Mouse (Mus musculus) testis, adult 2 months (tissue): ENCODE measurements at regions not wholly inside any gene's neighbourhood (a gene's known extent, or its start where the extent isn't known, plus 50 kb on each side); places are given as distances from the start of the nearest gene placed in this dataset.
"Not testable (repeated sequence)": the region's sequence is repeated elsewhere in the genome, so short reads cannot be mapped to it uniquely, and the experiment has no call there.

Experiments used
- H3K27ac ChIP-seq: fragments of 200-500 bp; 2 replicates; pipeline ENCODE4 v1.5.1; 2012; ENCODE audit warnings: low read depth, low read length; ENCODE audit not compliant: control insufficient read depth, insufficient read depth
- H3K27me3 ChIP-seq: fragments of 200-500 bp; 2 replicates; pipeline ENCODE4 v1.6.1; 2012; ENCODE audit warnings: mild to moderate bottlenecking, low read length, moderate library complexity; ENCODE audit not compliant: control insufficient read depth, insufficient read depth
- H3K36me3 ChIP-seq: fragments of 200-500 bp; 2 replicates; pipeline ENCODE4 v1.6.1; 2012; ENCODE audit warnings: mild to moderate bottlenecking, low read length; ENCODE audit not compliant: control insufficient read depth, insufficient read depth
- H3K4me1 ChIP-seq: fragments of 200-500 bp; 2 replicates; pipeline ENCODE4 v1.6.1; 2012; ENCODE audit warnings: low read length; ENCODE audit not compliant: control insufficient read depth, insufficient read depth
- H3K4me3 ChIP-seq: fragments of 200-500 bp; 2 replicates; pipeline ENCODE4 v1.5.1; 2012; ENCODE audit warnings: low read depth, mild to moderate bottlenecking, low read length, moderate library complexity, mixed read lengths; ENCODE audit not compliant: control insufficient read depth
- CTCF ChIP-seq: fragments of 200-500 bp; IDR thresholded peaks from 2 replicates; pipeline ENCODE4 v1.5.1; 2012; ENCODE audit warnings: low read depth, mild to moderate bottlenecking, inconsistent platforms, low read length, moderate library complexity; ENCODE audit not compliant: control insufficient read depth, insufficient read depth, insufficient replicate concordance
- POLR2A ChIP-seq: fragments of 200-500 bp; IDR thresholded peaks from 2 replicates; pipeline ENCODE4 v1.6.1; 2012; ENCODE audit warnings: low read depth, mild to moderate bottlenecking, inconsistent platforms, low read length, moderate library complexity; ENCODE audit not compliant: control insufficient read depth

- Histone ChIP-seq H3K4me1 (no peaks in the 10 kb centered on the region), H3K36me3 (no peaks in the 10 kb centered on the region), H3K27ac (no peak overlapping the region), H3K27me3 (no peaks in the 10 kb centered on the region), H3K4me3 (no peak overlapping the region)
- TF ChIP-seq CTCF (no peak), POLR2A (no peak)
Observed at GRCm38 (mm10) chr13:20039590-20039989, 50.8 kb upstream of the Elmo1 start.

GRCm38 (mm10) chr13:20038463-20038862 lies 51.9 kb upstream of the Elmo1 start:
- H3K27ac ChIP-seq, result no peak overlapping the region
- no peaks in the 10 kb centered on the region for H3K4me1 ChIP-seq
- H3K27me3 ChIP-seq, result no peaks in the 10 kb centered on the region
- no peak overlapping the region for H3K4me3 ChIP-seq
- TF ChIP-seq CTCF (no peak), POLR2A (no peak)
- no peaks in the 10 kb centered on the region for H3K36me3 ChIP-seq

GRCm38 (mm10) chr13:20037436-20037835 lies 53.0 kb upstream of the Elmo1 start:
- Histone ChIP-seq H3K36me3 (no peaks in the 10 kb centered on the region), H3K27ac (no peak overlapping the region), H3K4me3 (no peak overlapping the region), H3K4me1 (no peaks in the 10 kb centered on the region), H3K27me3 (no peaks in the 10 kb centered on the region)
- no peak for TF ChIP-seq CTCF
- TF ChIP-seq POLR2A, result no peak

GRCm38 (mm10) chr13:20033937-20034735 lies 56.3 kb upstream of the Elmo1 start:
- no peak for TF ChIP-seq POLR2A
- Histone ChIP-seq H3K4me1 (no peaks in the 10 kb centered on the region), H3K27ac (no peak overlapping the region), H3K36me3 (no peaks in the 10 kb centered on the region), H3K4me3 (no peak overlapping the region), H3K27me3 (no peaks in the 10 kb centered on the region)

- Histone ChIP-seq H3K27me3 (no peaks in the 10 kb centered on the region), H3K36me3 (no peaks in the 10 kb centered on the region), H3K4me3 (no peak overlapping the region), H3K4me1 (no peaks in the 10 kb centered on the region), H3K27ac (no peak overlapping the region)
- TF ChIP-seq CTCF, result no peak
- TF ChIP-seq POLR2A, result no peak
Observed at GRCm38 (mm10) chr13:20031660-20032059, 58.7 kb upstream of the Elmo1 start.

GRCm38 (mm10) chr13:20031082-20031481 lies 59.3 kb upstream of the Elmo1 start:
- no peaks in the 10 kb centered on the region for H3K4me1 ChIP-seq
- no peak overlapping the region for H3K4me3 ChIP-seq
- no peaks in the 10 kb centered on the region for H3K36me3 ChIP-seq
- H3K27me3 ChIP-seq, result no peaks in the 10 kb centered on the region
- TF ChIP-seq CTCF (no peak), POLR2A (no peak)
- H3K27ac ChIP-seq, result no peak overlapping the region

- TF ChIP-seq CTCF, result no peak
- no peak for TF ChIP-seq POLR2A
- Histone ChIP-seq H3K4me3 (no peak overlapping the region), H3K27ac (no peak overlapping the region), H3K27me3 (no peaks in the 10 kb centered on the region), H3K4me1 (no peaks in the 10 kb centered on the region), H3K36me3 (no peaks in the 10 kb centered on the region)
Observed at GRCm38 (mm10) chr13:20026612-20027011, 63.8 kb upstream of the Elmo1 start.

- H3K36me3 ChIP-seq, H3K4me1 ChIP-seq, H3K27me3 ChIP-seq: not testable (repeated sequence)
- TF ChIP-seq POLR2A, result peak; percentile 57; the same call in 1 of the 2 replicates
- H3K4me3 ChIP-seq, result peak overlapping the region; percentile 82
- peak overlapping the region; percentile 79 for H3K27ac ChIP-seq
Observed at GRCm38 (mm10) chr13:20016454-20016853, 73.9 kb upstream of the Elmo1 start.
